Mouse (Mus musculus) forebrain, embryonic 16.5 days (tissue): ENCODE data around the gene Anxa11. TPM values are rescaled to one million over a fixed set of nuclear protein-coding genes. Genes with fewer than 3 reads are reported as not detected.

Experiments used
- ATAC-seq: fragments of 200-750 bp; cut with Nextera tagmentation; 2 replicates; pipeline ENCODE4 v1.8.0; 2017; ENCODE audit warnings: mild to moderate bottlenecking, moderate library complexity
- H3K27ac ChIP-seq: fragments of 300-500 bp; sonication (generic); 2 replicates; pipeline ENCODE4 v1.5.1; 2014; ENCODE audit warnings: low read length, control low read depth
- H3K27me3 ChIP-seq: fragments of 300-500 bp; sonication (generic); replicated peaks from 2 replicates; pipeline ENCODE4 v1.6.1; 2014; ENCODE audit warnings: low read length; ENCODE audit not compliant: control insufficient read depth, insufficient read depth
- H3K36me3 ChIP-seq: fragments of 300-500 bp; sonication (generic); 2 replicates; pipeline ENCODE4 v1.6.1; 2014; ENCODE audit not compliant: control insufficient read depth, insufficient read depth
- H3K4me1 ChIP-seq: fragments of 300-500 bp; sonication (generic); replicated peaks from 2 replicates; pipeline ENCODE4 v1.6.1; 2014; ENCODE audit warnings: low read length; ENCODE audit not compliant: control insufficient read depth, insufficient read depth
- H3K4me2 ChIP-seq: fragments of 300-500 bp; sonication (generic); 2 replicates; pipeline ENCODE4 v1.6.1; 2014; ENCODE audit warnings: mild to moderate bottlenecking, low read length, control low read depth
- H3K4me3 ChIP-seq: fragments of 300-500 bp; sonication (generic); replicated peaks from 2 replicates; pipeline ENCODE4 v1.5.1; 2014; ENCODE audit warnings: mild to moderate bottlenecking, low read length, control low read depth
- H3K9ac ChIP-seq: fragments of 300-500 bp; sonication (generic); replicated peaks from 2 replicates; pipeline ENCODE4 v1.6.1; 2014; ENCODE audit warnings: low read depth, low read length, control low read depth
- H3K9me3 ChIP-seq: fragments of 300-500 bp; sonication (generic); 2 replicates; pipeline ENCODE4 v1.6.1; 2016; ENCODE audit warnings: low read length; ENCODE audit not compliant: control insufficient read depth
- WGBS: fragments of 180-500 bp; shearing (Covaris S2); extraction: QIAGEN DNeasy Blood & Tissue Kit; methylation state at CpG from one replicate; pipeline ENCODE4 v1.1.7; 2014; 5-methylcytosine and 5-hydroxymethylcytosine counted together
- polyA plus RNA-seq: library from polyadenylated mRNA; unstranded; fragments of >200 nt; fragmentation: Nextera tagmentation; extraction: Ambion mirVana; gene quantifications from 2 replicates; pipeline ENCODE4 v1.2.1, GENCODE M21; 2015

The Anxa11 gene
- polyA plus RNA-seq, 1 experiment from 2014 or later: 2.0 TPM

DNA sequence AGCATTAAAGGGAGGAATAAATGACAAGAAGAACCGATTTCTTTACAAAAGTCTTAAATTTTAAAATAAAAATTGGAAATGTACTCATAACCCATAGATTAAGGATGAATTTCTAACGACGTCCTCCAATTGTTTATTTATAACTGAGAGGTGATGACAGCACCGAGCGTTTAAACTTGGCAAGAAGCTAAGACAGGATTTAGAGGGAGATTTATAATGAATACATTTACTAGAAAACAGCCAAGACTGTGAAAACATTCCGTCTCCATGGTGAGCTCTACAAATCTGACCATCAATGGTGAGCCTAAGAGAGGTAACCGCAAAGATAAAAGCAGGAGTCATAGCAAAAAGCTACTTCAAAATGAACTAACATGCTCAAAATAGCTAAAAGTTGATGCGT, 3.5 kb upstream of the Anxa11 start:
- H3K4me3 ChIP-seq: no peak overlapping the region
- H3K4me1 ChIP-seq: peaks cover 14% of the 10 kb centered on the region
- 49% methylated on average over 8 of the region's 8 CpGs for WGBS
- no peaks in the 10 kb centered on the region for H3K36me3 ChIP-seq
- H3K27me3 ChIP-seq: peaks cover 15% of the 10 kb centered on the region
- H3K9me3 ChIP-seq: no peaks in the 10 kb centered on the region
- no peak overlapping the region for H3K27ac ChIP-seq
- H3K9ac ChIP-seq: no peak overlapping the region
- no peak for ATAC-seq
- no peak overlapping the region for H3K4me2 ChIP-seq

GRCm38 (mm10) chr14:25839791-25840190, 2.2 kb upstream of the Anxa11 start:
- 78% methylated on average over 7 of the region's 7 CpGs for WGBS

DNA sequence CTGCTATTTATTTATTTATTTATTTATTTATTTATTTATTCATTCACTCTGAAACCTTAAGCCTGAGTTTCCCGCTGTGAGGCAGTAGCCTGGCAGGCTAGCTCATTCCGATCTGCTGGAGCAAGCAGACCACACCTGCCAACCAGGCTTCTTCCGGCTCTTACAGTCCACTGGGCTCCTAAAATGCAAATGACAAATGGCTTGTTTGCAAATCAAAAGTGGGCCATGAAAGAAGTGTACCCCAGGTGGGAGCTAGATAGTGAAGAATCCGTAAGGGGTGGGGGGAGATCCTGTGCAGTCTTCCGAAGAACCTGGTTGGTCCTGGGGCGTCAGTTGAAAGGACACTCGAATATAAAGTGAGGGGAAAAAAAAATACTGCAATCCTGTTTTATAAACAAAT, 995 bp upstream of the Anxa11 start:
- peaks cover 14% of the 10 kb centered on the region for H3K4me1 ChIP-seq
- no peak for ATAC-seq

More at GRCm38 (mm10) chr14:25839791-25840190, 2.2 kb upstream of the Anxa11 start:
- H3K36me3 ChIP-seq: no peaks in the 10 kb centered on the region
- H3K27ac ChIP-seq: no peak overlapping the region
- peaks cover 17% of the 10 kb centered on the region for H3K27me3 ChIP-seq
- H3K4me1 ChIP-seq: peaks cover 14% of the 10 kb centered on the region
- no peak overlapping the region for H3K4me3 ChIP-seq
- H3K4me2 ChIP-seq: no peak overlapping the region
- H3K9me3 ChIP-seq: no peaks in the 10 kb centered on the region
- no peak overlapping the region for H3K9ac ChIP-seq
- no peak for ATAC-seq

DNA sequence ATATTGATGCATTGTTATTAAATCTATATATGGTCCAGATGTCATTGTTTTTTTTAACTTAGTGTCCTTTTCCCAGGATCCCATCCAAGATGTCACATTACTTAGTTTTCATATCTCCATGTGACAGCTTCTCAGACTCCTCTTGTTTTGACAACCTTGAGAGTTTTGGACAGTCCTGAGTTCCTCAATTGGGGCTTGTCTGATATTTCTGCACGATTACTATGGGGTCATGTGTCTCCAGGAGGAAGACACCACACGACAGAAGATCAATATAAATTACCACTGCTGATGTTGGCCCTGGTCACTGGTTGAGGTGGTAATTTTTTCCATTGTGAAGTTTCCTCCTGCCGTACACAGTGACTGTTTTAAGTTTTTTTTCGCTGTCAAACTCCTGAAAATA, 377 bp upstream of the Anxa11 start:
- WGBS: 3% methylated on average over 4 of the region's 4 CpGs
- H3K4me2 ChIP-seq: peak overlapping the region; percentile 93
- peaks cover 17% of the 10 kb centered on the region for H3K27me3 ChIP-seq
- H3K27ac ChIP-seq: no peak overlapping the region
- H3K36me3 ChIP-seq: no peaks in the 10 kb centered on the region
- no peak overlapping the region for H3K9ac ChIP-seq
- peak overlapping the region; percentile 44 for H3K4me3 ChIP-seq
- no peaks in the 10 kb centered on the region for H3K9me3 ChIP-seq
- peaks cover 14% of the 10 kb centered on the region for H3K4me1 ChIP-seq
- ATAC-seq: no peak

More for the DNA sequence above, 995 bp upstream of the Anxa11 start:
- H3K36me3 ChIP-seq: no peaks in the 10 kb centered on the region
- WGBS: 10% methylated on average over 7 of the region's 7 CpGs
- H3K27ac ChIP-seq: no peak overlapping the region
- no peaks in the 10 kb centered on the region for H3K9me3 ChIP-seq
- H3K4me3 ChIP-seq: no peak overlapping the region
- H3K4me2 ChIP-seq: no peak overlapping the region
- no peak overlapping the region for H3K9ac ChIP-seq
- peaks cover 17% of the 10 kb centered on the region for H3K27me3 ChIP-seq

GRCm38 (mm10) chr14:25842688-25843003, 690 bp downstream of the Anxa11 start:
- Histone ChIP-seq H3K36me3 (no peaks in the 10 kb centered on the region), H3K9me3 (no peaks in the 10 kb centered on the region), H3K4me1 (peaks cover 14% of the 10 kb centered on the region), H3K27ac (no peak overlapping the region), H3K27me3 (peaks cover 17% of the 10 kb centered on the region), H3K9ac (peak overlapping the region; percentile 47), H3K4me2 (peak overlapping the region; percentile 93), H3K4me3 (peak overlapping the region; percentile 44)
- WGBS: under 1% methylated on average over 12 of the region's 12 CpGs
- no peak for ATAC-seq

DNA sequence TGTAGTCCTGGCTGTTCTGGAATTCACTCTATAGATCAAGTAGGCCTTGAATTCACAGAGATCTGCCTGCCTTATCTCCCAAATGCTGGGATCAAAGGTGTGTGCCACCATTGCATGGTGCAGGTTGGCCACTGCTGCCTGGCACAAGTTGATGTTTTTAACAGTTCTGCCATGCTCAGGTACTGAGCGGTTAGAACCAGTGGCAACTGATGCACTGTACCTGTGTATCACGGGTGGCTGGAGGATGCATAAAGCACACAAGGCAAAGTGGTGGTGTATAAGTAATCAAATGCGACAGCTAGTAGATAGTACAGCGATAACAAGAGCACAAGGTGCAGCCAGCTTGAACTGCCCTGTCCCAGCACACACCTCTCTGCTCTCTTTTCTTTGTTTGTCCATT, 2.4 kb downstream of the Anxa11 start:
- WGBS: 93% methylated on average over 4 of the region's 4 CpGs
- no peak overlapping the region for H3K27ac ChIP-seq
- no peak overlapping the region for H3K9ac ChIP-seq
- peaks cover 14% of the 10 kb centered on the region for H3K4me1 ChIP-seq
- H3K4me3 ChIP-seq: no peak overlapping the region
- no peaks in the 10 kb centered on the region for H3K36me3 ChIP-seq
- H3K9me3 ChIP-seq: no peaks in the 10 kb centered on the region
- peaks cover 17% of the 10 kb centered on the region for H3K27me3 ChIP-seq
- H3K4me2 ChIP-seq: no peak overlapping the region
- no peak for ATAC-seq

DNA sequence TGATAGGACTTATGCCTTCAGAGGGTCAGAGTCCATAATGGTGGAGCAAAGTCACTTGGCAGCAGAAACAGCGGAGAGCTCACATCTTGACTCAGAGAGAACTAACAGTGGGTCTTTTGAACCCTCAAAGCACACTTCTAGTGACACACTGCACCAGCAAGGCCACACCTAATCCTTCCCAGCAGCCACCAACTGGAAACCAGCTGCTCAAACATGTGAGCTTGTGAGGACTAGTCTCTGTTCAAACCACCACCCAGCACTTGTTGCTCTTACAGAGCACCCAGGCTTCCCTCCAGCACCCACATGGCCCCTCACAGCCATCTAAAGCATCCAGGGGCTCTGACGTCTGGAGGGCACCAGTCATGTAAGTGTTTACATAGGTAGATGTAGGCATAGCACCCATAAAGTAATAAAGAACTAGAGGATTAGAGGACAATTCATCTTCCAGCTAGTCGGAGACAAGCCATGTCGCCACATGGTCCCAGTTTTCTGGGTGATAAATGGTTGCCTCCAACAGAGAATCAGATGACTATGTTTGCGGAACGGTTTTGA, 4.0 kb downstream of the Anxa11 start:
- H3K9me3 ChIP-seq: no peaks in the 10 kb centered on the region
- H3K9ac ChIP-seq: no peak overlapping the region
- no peak overlapping the region for H3K27ac ChIP-seq
- 96% methylated on average over 6 of the region's 6 CpGs for WGBS
- H3K4me3 ChIP-seq: no peak overlapping the region
- peaks cover 14% of the 10 kb centered on the region for H3K4me1 ChIP-seq
- H3K4me2 ChIP-seq: no peak overlapping the region
- ATAC-seq: no peak
- no peaks in the 10 kb centered on the region for H3K36me3 ChIP-seq
- H3K27me3 ChIP-seq: peaks cover 14% of the 10 kb centered on the region

DNA sequence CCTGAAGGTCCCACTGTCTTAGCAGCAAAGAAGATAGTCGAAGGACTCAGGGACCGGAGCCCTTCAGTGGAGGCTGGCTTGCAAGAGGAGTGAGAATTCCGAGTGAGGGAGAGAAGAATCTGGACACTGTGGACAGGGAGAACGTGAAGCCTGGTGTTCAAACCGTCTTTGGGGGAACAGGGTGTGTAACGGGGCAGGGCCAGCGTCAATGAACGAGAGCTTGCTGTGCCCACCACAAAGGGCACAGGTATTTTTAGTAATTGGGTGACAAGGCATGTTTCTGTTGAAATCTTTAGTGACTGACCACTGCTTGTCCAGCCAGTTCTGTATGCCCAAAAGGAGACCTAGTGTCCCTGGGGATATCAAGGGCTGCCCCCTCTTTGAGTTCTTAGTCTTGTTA, 4.6 kb downstream of the Anxa11 start:
- H3K9ac ChIP-seq: no peak overlapping the region
- H3K9me3 ChIP-seq: no peaks in the 10 kb centered on the region
- H3K4me3 ChIP-seq: no peak overlapping the region
- H3K4me1 ChIP-seq: peaks cover 14% of the 10 kb centered on the region
- H3K27me3 ChIP-seq: peaks cover 9% of the 10 kb centered on the region
- no peak for ATAC-seq
- no peak overlapping the region for H3K4me2 ChIP-seq
- H3K27ac ChIP-seq: no peak overlapping the region
- 85% methylated on average over 8 of the region's 8 CpGs for WGBS
- no peaks in the 10 kb centered on the region for H3K36me3 ChIP-seq

DNA sequence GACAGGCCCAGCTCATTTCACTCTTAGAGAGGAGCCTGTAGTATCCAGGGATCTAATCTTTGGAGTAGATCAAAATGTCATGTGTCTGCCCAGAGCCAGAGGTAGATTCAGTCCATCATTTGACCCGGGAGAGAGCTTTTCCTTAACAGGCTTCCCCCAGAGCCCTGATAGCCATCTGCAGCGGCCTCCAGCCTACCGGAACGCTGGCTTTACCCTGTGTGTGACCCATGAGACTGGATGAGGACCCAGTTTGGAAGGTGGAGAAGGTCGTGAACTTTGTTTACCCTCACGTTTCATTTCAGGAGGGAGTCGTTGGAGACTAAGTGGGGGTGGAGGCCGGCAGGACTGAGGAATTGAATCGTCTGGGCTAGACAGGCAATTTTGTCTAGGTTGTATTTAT, 5.7 kb downstream of the Anxa11 start:
- Histone ChIP-seq H3K27me3 (peaks cover 8% of the 10 kb centered on the region), H3K4me3 (no peak overlapping the region), H3K4me2 (no peak overlapping the region), H3K27ac (no peak overlapping the region), H3K36me3 (no peaks in the 10 kb centered on the region), H3K9me3 (no peaks in the 10 kb centered on the region), H3K9ac (no peak overlapping the region), H3K4me1 (peaks cover 2% of the 10 kb centered on the region)
- 65% methylated on average over 9 of the region's 9 CpGs for WGBS
- ATAC-seq: no peak

DNA sequence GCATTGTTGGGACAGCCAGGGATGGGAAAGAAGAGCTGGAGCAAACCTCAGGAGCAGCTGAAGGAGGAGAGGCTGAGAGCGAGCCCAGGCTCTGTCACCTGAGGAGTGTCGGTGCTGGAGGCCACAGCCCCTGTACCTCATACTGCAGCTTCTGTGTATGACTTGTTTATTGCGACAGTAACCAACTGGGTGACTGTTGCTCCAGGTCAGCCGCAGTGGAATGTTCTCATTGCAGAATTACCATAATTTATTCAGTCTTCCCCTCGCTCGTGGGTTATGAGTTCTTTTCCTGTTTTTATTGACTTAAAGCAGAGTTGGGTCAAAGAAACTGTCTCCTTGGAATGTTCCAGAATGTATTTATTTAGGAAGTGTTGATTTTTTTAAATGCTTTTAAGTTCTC, 6.3 kb downstream of the Anxa11 start:
- H3K9me3 ChIP-seq: no peaks in the 10 kb centered on the region
- H3K4me1 ChIP-seq: no peaks in the 10 kb centered on the region
- no peak overlapping the region for H3K4me2 ChIP-seq
- H3K4me3 ChIP-seq: no peak overlapping the region
- WGBS: 90% methylated on average over 6 of the region's 6 CpGs
- no peak overlapping the region for H3K27ac ChIP-seq
- peaks cover 4% of the 10 kb centered on the region for H3K27me3 ChIP-seq
- no peak overlapping the region for H3K9ac ChIP-seq
- no peaks in the 10 kb centered on the region for H3K36me3 ChIP-seq
- ATAC-seq: no peak
